Mouse (Mus musculus): ENCODE data around the gene Coq10b. TPM values are rescaled to one million over a fixed set of nuclear protein-coding genes. Genes with fewer than 3 reads are reported as not detected.

The Coq10b gene
- total RNA-seq, 2 experiments from 2014 or later = 13.7 to 17.0 TPM

GRCm38 (mm10) chr1:55088611-55089497 is 36.3 kb downstream of the Coq10b start:
- H3K27ac ChIP-seq = peak overlapping the region; percentile 99
- intact Hi-C loops (cut with DNase I) = loop anchor here (1.0 kb wide), 1 partner anchor 42 kb away; the partner anchor contains the start of gene Mob4
- peak overlapping the region; percentile 92 for H3K4me3 ChIP-seq
- no peak for DNase-seq
- TF ChIP-seq CTCF (IDR thresholded peaks at IDR 0.05) = no peak

GRCm38 (mm10) chr1:55089498-55090064 is 37.0 kb downstream of the Coq10b start:
- no peak for DNase-seq
- intact Hi-C loops (cut with DNase I) = no loop called here
- peak overlapping the region; percentile 92 for H3K4me3 ChIP-seq
- peak overlapping the region; percentile 99 for H3K27ac ChIP-seq
- no peak for TF ChIP-seq CTCF (IDR thresholded peaks at IDR 0.05)

GRCm38 (mm10) chr1:55092056-55092455 is 39.5 kb downstream of the Coq10b start:
- Histone ChIP-seq H3K27ac (no peak overlapping the region), H3K4me3 (no peak overlapping the region)
- DNase-seq = peak; percentile 21
- no peak for TF ChIP-seq CTCF (IDR thresholded peaks at IDR 0.05)
- intact Hi-C loops (cut with DNase I) = no loop called here

GRCm38 (mm10) chr1:55092469-55092868 is 39.9 kb downstream of the Coq10b start:
- TF ChIP-seq CTCF (IDR thresholded peaks at IDR 0.05) = no peak
- no peak for DNase-seq
- Histone ChIP-seq H3K4me3 (no peak overlapping the region), H3K27ac (no peak overlapping the region)
- intact Hi-C loops (cut with DNase I) = no loop called here

GRCm38 (mm10) chr1:55106919-55107585 is 54.5 kb downstream of the Coq10b start:
- DNase-seq = no peak
- H3K27ac ChIP-seq = no peak overlapping the region
- intact Hi-C loops (cut with DNase I) = no loop called here
- no peak for TF ChIP-seq CTCF (IDR thresholded peaks at IDR 0.05)
- no peak overlapping the region for H3K4me3 ChIP-seq

GRCm38 (mm10) chr1:55107644-55108043 is 55.1 kb downstream of the Coq10b start:
- intact Hi-C loops (cut with DNase I) = no loop called here
- DNase-seq = no peak
- TF ChIP-seq CTCF (IDR thresholded peaks at IDR 0.05) = no peak
- Histone ChIP-seq H3K4me3 (no peak overlapping the region), H3K27ac (no peak overlapping the region)

GRCm38 (mm10) chr1:55108473-55108872 is 55.9 kb downstream of the Coq10b start:
- no peak for TF ChIP-seq CTCF (IDR thresholded peaks at IDR 0.05)
- intact Hi-C loops (cut with DNase I) = no loop called here
- Histone ChIP-seq H3K27ac (no peak overlapping the region), H3K4me3 (no peak overlapping the region)
- no peak for DNase-seq

GRCm38 (mm10) chr1:55109066-55109766 is 56.6 kb downstream of the Coq10b start:
- no peak for TF ChIP-seq CTCF (IDR thresholded peaks at IDR 0.05)
- intact Hi-C loops (cut with DNase I) = no loop called here
- no peak for DNase-seq
- H3K27ac ChIP-seq = no peak overlapping the region
- H3K4me3 ChIP-seq = no peak overlapping the region

Other genes starting within 250 kb of the Coq10b start
- 1 to 10 TPM; 7.5 to 9.6 TPM for gene Ankrd44, start 126.4 kb upstream of the Coq10b start, total RNA-seq (2021)
- gene Sf3b1, start 25.3 kb upstream of the Coq10b start, total RNA-seq (2021) = 10 to 100 TPM; 53.6 to 56.3 TPM
- 100 to 1,000 TPM in 1 of 2 experiments, 10 to 100 TPM in 1; 77.1 to 120 TPM for gene Hspe1, start 35.4 kb downstream of the Coq10b start, total RNA-seq (2021)
- gene Hspd1, start 35.5 kb downstream of the Coq10b start, total RNA-seq (2021) = 100 to 1,000 TPM; 156 to 249 TPM
- gene Mob4, start 78.5 kb downstream of the Coq10b start, total RNA-seq (2021) = 10 to 100 TPM; 34.2 to 41.9 TPM
- 1 to 10 TPM; 3.3 to 4.9 TPM for gene Rftn2, start 174.0 kb downstream of the Coq10b start, total RNA-seq (2021)
- 1 to 10 TPM; 2.8 to 3.6 TPM for gene Mars2, start 184.4 kb downstream of the Coq10b start, total RNA-seq (2021)